Mouse (Mus musculus): ENCODE measurements around the gene Zmiz1.

Gene Zmiz1

GRCm38 (mm10) chr14:25592522-25592921, 133.5 kb downstream of the Zmiz1 start:
- DNase-seq (ENCODE audit: low read depth) = no peak

- DNase-seq (ENCODE audit: low read depth) = no peak
These were observed 134.9 kb downstream of the Zmiz1 start for GRCm38 (mm10) chr14:25593876-25594275.

GRCm38 (mm10) chr14:25594611-25595010, 135.6 kb downstream of the Zmiz1 start:
- no peak for DNase-seq (ENCODE audit: low read depth)

- DNase-seq (ENCODE audit: low read depth) = no peak
These were observed 140.0 kb downstream of the Zmiz1 start for GRCm38 (mm10) chr14:25598960-25599359.

GRCm38 (mm10) chr14:25599934-25600333, 140.9 kb downstream of the Zmiz1 start:
- DNase-seq (ENCODE audit: low read depth) = no peak

GRCm38 (mm10) chr14:25600358-25600757, 141.4 kb downstream of the Zmiz1 start:
- no peak for DNase-seq (ENCODE audit: low read depth)

- DNase-seq (ENCODE audit: low read depth) = no peak
These were observed 142.0 kb downstream of the Zmiz1 start for GRCm38 (mm10) chr14:25600951-25601350.

- DNase-seq (ENCODE audit: low read depth) = no peak
These were observed 143.0 kb downstream of the Zmiz1 start for GRCm38 (mm10) chr14:25602018-25602417.

GRCm38 (mm10) chr14:25604395-25605142, 145.6 kb downstream of the Zmiz1 start:
- no peak for DNase-seq (ENCODE audit: low read depth)

- peak; percentile 70 for DNase-seq (ENCODE audit: low read depth)
These were observed 147.6 kb downstream of the Zmiz1 start for GRCm38 (mm10) chr14:25606372-25607140.

- DNase-seq (ENCODE audit: low read depth) = peak; percentile 57
These were observed 148.4 kb downstream of the Zmiz1 start for GRCm38 (mm10) chr14:25607141-25607967.

- peak; percentile 73 for DNase-seq (ENCODE audit: low read depth)
These were observed 149.0 kb downstream of the Zmiz1 start for GRCm38 (mm10) chr14:25607968-25608491.

GRCm38 (mm10) chr14:25608618-25609017, 149.6 kb downstream of the Zmiz1 start:
- peak; percentile 47 for DNase-seq (ENCODE audit: low read depth)

- DNase-seq (ENCODE audit: low read depth) = peak; percentile 68
These were observed 150.4 kb downstream of the Zmiz1 start for GRCm38 (mm10) chr14:25609355-25609754.

GRCm38 (mm10) chr14:25610396-25611158, 151.6 kb downstream of the Zmiz1 start:
- no peak for DNase-seq (ENCODE audit: low read depth)

- DNase-seq (ENCODE audit: low read depth) = no peak
These were observed 152.2 kb downstream of the Zmiz1 start for GRCm38 (mm10) chr14:25611159-25611697.

- DNase-seq (ENCODE audit: low read depth) = no peak
These were observed 153.1 kb downstream of the Zmiz1 start for GRCm38 (mm10) chr14:25611815-25612698.

- DNase-seq (ENCODE audit: low read depth) = no peak
These were observed 155.1 kb downstream of the Zmiz1 start for GRCm38 (mm10) chr14:25613942-25614575.

GRCm38 (mm10) chr14:25614684-25615083, 155.7 kb downstream of the Zmiz1 start:
- no peak for DNase-seq (ENCODE audit: low read depth)

- DNase-seq (ENCODE audit: low read depth) = no peak
These were observed 156.6 kb downstream of the Zmiz1 start for GRCm38 (mm10) chr14:25615602-25616001.
